Mouse (Mus musculus) layer of hippocampus, adult 18-20 months (tissue): ENCODE measurements around the gene Dpagt1. TPM values are rescaled to one million over a fixed set of nuclear protein-coding genes. Genes with fewer than 3 reads are reported as not detected.
A peak's percentile ranks its signal among the peaks of the same experiment; 100 is the strongest.
"Not testable (repeated sequence)": the region's sequence is repeated elsewhere in the genome, so short reads cannot be mapped to it uniquely, and the experiment has no call there.

ENCODE experiments used
- DNase-seq, 2 experiments: peaks; one replicate each; pipeline ENCODE4 v3.0.0; 2022; ENCODE audit warnings: low spot score in 2 of 2
- long read RNA-seq: library from polyadenylated mRNA; stranded (forward); transcript quantifications from one replicate; pipeline ENCODE4 v2.0.0, GENCODE M21; 2021
- total RNA-seq, 2 experiments: library from RNA; stranded (reverse); gene quantifications; 2 replicates each; pipeline ENCODE4 v1.2.3; 2021

Dpagt1 gene
- 10 to 100 TPM; 14.7 to 15.7 TPM for total RNA-seq
- long read RNA-seq, transcript Dpagt1-201 (9 exons, 2,205 nt), result major isoform, 15 of 21 reads
- long read RNA-seq, partial matches to known transcripts, result 0 of 21 reads
- long read RNA-seq, other reads (novel, unspliced or antisense), result 5 of 21 reads

- no peak for DNase-seq
These were observed at the start of gene Dpagt1 for GRCm38 (mm10) chr9:44325768-44326370. TSS of gene Dpagt1 (plus strand) at chr9:44326019.

DNA sequence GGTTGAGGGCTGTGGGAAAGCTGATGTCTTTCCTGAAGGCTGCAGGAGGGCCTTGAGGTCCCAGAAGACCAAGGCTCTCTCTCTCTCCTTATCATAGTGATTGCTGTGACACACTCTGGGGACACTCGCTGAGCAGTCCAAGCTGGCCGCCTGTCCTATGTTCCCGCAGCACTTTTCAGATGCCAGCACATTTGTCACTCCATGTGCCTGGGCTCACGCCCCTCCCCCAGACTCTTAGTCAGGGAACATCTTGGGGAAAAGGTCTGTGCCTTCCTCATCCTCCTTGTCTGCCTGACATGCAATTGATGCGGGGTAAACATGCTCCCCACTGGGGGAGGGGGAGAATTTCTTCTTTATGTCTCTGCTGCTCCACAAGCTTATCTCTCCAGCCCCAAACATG lies 42.6 kb upstream of the Dpagt1 start:
- peak in 1 of 2 experiments; percentile 51 for DNase-seq

- DNase-seq, result no peak
These were observed 39.5 kb upstream of the Dpagt1 start for GRCm38 (mm10) chr9:44286256-44286850.

DNA sequence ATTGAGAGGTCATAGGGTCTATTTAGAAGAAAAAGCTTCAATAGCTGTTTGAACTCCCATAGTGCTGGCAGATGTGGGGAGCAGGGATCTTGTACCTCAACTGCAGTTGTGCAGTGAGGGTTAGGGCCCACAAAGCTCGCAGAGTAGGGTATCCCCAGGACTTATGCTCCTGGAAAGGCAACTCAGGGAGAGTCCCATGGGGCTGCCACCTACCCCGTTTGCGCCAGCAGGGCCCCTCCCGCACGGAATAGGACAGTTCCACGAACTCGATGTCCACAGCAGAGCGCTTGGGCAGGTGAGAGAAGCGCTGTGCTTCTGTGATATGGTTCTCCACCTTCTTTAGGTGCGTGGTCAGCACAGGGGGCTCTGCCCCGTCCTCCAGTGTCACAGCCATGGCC lies 38.8 kb upstream of the Dpagt1 start:
- peak in 1 of 2 experiments; percentile 22 for DNase-seq

DNA sequence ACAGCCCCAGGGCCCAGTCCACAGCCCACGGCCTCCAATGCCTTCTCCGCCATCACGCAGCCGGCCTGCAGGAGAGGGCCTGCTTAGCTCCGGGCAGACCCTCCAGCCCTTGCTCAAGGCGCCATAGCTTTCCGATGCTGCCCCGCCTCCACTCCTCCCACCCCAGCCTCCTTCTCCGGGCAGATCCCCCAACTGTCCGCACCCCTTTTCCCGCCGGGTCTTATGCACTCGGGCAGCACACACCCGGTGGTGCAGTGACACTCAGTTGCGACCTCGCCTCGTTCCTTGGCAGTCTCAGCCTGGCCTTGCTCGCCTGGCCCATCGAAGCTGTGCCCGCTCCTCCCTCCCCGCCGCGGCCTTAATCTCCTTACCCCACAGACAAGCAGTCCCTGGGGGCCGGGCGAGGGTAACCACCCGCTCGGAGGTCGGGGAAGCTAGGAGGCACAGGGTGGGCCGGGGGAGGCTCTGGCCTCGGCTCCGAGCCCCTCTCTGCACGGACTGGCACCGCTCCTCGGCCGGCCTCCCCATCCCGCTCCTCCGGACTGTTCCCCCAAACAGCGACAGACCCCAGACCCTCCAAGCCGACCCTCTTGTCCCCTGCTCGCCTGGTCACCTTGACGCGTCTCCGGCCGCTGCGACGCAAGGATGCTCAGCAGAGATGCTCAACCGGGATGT lies 38.3 kb upstream of the Dpagt1 start:
- DNase-seq, result peak in 1 of 2 experiments; percentile 19

DNA sequence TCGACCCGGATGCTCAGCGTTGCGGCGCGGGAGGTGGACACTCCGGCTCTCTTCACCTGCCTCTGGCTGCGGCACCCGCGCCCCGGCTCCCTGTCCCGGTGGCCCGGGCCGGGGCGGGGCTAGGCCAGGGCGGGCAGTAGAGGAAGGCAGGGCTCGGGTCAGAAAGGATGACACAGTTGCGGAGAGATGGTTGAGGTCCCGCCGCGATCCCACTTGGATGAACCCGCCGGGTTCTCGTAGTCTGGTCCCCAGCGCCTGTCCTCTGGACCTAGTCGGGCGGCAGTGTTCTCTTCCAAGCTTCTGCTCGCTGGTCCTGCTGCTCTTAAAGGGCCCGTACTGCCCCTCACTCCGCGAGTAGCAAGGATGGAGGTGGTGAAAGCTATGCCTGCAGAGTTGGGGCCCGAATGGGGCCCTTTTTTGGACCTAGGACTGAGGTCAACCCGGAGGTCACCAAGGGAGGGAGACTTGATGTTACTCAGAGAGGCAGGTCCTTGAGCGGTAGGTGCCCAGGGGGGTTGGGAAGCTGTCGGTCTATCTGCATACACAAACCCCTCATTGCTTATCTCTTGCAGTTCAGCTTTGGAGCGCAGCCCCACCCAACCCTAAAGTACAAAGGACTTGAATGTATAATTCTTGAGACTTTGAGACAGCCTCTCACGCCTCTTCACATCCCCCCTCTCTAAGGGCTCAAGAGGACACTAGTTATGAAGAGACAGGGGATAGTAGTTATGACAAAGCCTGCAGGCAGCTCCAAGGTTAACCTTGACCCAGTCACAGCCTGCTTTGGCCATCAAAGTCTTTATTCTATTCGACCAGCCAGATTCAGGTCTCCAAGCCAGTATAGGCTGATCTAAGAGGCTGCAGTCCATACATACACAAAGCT lies 37.5 kb upstream of the Dpagt1 start, which contains the start of gene Abcg4:
Gene Abcg4 (minus strand): TSS at position 540 of the 883 bp plus-strand sequence.
- DNase-seq, result peak; percentile 61 to 62

GRCm38 (mm10) chr9:44288959-44289291 lies 36.9 kb upstream of the Dpagt1 start:
- no peak for DNase-seq

DNA sequence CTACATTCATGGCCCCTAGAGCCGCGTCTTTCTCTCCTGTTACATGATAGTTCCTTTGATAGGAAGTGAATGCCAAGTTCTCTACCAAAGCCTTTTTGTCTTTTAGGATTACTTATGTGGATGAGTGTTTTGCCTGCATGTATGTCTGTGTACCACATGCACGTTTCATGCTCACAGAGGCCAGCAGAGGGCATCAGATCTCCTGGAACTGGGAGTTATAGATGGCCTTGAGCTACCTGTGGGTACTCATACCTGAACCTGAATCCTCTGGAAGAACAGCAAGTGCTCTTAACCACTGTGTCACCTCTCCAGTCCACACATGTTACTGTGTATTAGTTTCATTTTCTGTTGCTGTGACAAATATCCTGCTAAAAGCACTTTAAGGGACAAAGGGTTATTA lies 33.3 kb upstream of the Dpagt1 start:
- DNase-seq, result peak in 1 of 2 experiments; percentile 36

- DNase-seq, result not testable (repeated sequence)
These were observed 25.8 kb upstream of the Dpagt1 start for GRCm38 (mm10) chr9:44300001-44300400.

- peak; percentile 99 for DNase-seq
These were observed 20.2 kb upstream of the Dpagt1 start, which contains the start of gene Hinfp for GRCm38 (mm10) chr9:44305466-44306079. TSS of gene Hinfp (minus strand) at chr9:44305671.

DNA sequence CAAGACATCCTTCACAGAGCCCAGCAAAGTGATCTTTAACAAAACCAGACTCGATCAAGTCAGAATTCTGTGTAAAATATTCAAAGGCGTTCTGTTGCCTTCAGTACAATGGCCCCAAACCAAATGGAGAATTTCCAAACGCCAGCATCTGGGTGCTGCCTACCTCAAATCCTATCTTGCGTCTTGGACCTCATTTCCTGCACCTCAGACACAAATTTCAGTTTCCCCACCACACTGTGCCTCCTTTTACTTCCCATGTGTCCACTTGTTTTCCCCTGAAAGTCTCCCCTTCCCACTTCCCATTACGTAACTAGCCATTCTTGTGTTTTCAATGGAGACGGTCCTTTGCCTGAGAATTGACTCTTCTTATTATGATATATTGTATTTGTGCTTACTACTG lies 19.3 kb upstream of the Dpagt1 start:
- no peak for DNase-seq

DNA sequence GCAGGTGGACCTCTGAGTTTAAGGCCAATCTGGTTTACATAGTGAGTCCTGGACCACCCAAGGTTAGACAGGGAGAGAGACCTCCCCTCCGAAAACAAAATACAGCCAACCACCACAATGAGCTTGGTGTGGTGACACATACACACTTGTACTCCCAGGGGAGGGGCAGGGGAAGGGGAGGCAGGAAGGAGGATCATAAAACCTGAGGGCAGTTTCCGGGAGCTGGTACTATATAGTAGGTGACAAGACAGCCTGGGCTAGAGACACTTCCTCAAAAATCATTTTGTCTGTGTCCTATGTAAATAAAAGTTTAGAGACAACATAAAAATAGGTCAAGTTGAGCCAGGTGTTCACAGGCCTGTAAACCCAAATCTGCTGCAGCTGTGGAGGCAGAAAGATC lies 18.6 kb upstream of the Dpagt1 start:
- no peak for DNase-seq

- DNase-seq, result no peak
These were observed 16.1 kb upstream of the Dpagt1 start for GRCm38 (mm10) chr9:44309756-44310155.

DNA sequence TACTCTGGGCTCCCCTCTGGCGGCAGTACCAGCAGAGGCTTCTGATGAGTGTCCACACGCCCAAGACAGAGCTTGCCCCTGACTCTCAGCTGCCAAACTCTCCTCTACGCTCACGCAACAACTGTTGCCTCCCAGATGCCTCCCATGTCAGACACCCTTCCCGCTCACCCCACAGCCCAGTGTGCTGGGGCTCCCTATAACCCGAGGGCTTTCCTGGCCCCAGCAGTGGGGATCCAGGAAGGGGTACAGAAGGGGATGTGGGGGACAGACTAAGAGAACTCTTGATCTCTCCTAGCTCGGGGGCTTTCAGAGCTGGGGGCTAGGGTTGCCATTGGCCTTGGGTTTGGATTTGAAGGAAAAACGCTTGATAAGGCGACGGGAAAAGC lies 15.1 kb upstream of the Dpagt1 start:
- no peak for DNase-seq

DNA sequence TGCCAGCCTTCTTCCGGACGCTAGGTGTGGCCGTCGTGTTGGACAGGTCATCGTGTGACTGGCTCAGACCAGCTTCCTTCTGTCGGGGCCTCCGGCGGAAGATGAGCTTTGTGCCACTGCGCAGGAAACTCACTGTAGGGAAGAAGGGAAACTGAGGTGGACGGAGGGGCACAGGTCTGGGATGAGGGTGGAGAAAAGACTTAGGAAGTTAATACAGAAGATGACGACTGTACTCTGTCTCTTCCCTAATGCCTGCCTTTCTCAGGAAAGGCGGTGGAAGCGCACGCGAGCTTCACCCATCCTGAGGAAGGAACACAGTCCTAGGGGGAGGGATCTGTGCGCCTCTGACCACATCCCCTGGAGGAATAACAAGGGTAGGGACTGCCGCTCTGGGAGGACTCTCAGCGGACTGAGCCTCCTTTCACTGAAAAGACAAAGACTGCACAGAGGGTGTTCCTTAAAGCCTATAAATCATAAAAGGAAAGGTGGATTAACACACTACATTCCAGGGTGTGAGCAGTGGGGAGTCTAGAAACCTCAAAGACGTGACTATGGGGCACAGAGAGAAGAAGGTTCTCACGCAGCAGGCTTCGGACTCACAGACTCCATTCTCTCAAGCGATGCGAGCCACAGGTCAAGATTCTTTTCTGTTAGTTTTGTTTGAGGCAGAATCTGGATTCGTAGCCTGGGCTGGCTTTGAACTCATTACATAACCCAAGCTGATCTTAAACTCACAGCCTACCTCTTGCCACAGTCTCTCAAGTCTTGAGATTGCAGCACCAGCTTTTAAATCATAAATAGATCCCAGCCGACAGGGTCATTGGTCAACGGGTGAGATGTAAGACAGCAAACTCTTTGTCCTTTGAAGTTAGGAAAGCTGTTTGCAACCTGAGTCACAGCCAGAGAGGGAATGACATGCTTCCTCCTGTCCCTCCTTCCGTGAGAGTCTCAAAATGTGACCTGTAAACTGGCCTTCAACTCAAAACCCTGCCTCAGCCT lies 14.4 kb upstream of the Dpagt1 start:
- no peak for DNase-seq

- DNase-seq, result peak; percentile 81 to 92
These were observed 12.2 kb upstream of the Dpagt1 start for GRCm38 (mm10) chr9:44313476-44314256.

DNA sequence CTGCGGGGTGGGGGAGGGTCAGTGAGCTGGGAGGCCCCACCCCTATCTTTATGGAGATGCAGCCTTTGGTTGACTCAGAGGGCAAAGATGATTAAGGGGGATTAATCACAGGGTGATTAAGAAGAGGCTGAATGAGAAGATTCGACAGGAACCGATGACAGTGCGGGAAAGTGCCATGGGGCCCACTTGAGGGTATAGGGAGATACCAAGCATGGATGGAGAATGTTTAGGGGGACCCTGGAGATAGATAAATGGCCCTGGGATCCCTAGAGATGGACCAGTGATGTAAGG lies 11.6 kb upstream of the Dpagt1 start:
- DNase-seq, result no peak

- no peak for DNase-seq
These were observed 10.9 kb upstream of the Dpagt1 start for GRCm38 (mm10) chr9:44314910-44315309.

DNA sequence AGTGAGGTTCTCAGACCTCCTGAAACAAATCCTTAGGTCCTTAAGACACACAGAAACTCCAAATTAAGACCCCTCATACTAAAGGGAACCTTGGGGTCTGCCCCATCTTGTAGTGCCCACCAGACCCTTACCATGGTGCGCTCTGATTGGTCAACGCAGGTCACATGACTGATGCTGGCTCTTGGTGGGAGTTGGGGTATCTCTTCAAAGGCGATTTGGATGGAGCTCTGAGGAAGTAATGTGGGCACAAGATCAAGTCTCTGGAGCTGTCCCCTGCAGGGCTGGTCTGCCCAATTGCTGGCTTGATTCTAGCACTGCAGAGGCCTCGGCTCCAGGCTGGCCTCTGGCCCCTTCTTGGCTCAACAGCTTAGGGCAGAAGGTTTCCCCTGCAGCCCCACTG lies 8.4 kb upstream of the Dpagt1 start:
- DNase-seq, result no peak
